Mouse (Mus musculus) retina, postnatal 7 days (tissue): ENCODE results near the gene Abcb10.

Source experiments
- DNase-seq: peaks from one replicate; pipeline ENCODE4 v3.0.0-alpha.2; 2012; ENCODE audit warnings: low read depth, low spot score

Abcb10 gene

DNA sequence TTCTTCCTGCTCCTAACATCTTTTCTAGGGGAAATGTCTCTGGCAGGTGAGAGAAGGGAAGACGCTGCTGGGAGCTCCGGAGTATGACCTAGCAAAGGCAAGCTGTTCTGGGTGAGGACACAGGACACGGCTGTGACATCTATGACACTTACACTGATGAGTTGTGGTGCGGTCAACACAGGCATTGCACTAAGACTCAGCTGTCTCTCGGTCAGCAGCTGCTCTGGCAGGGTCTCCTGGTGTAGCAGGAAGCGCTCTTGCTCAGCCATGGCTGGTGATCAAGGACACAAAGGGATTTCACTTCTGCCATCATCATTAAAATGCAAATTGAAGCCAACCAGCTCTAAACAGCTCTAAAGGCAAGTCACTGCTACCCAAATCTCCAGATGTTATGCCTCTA is 75.3 kb downstream of the Abcb10 start:
- DNase-seq, result no peak

DNA sequence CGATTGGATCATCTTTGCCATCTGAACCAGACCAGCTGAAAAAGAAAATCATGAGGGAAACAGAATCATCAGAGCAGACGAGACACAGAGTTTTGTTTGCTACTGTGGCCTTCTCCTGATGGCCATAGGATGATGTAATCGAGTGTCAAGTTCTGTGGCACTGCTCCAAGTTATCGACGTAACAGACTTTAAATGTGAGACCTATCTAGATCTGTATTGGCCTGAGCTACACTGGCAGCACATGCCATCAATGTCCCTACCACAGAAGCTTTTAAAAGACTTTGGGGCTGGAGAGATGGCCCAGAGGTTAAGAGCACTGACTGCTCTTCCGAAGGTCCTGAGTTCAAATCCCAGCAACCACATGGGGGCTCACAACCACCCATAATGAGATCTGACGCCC is 80.3 kb downstream of the Abcb10 start:
- no peak for DNase-seq
